Mouse (Mus musculus): ENCODE measurements around the gene Samd4b.

GRCm38 (mm10) chr7:28430512-28430911 is 167.4 kb downstream of the Samd4b start:
- no peak for TF ChIP-seq POLR2A (IDR thresholded peaks at IDR 0.05; ENCODE audit: borderline replicate concordance, insufficient read depth, low read length)
- no peak for TF ChIP-seq CTCF (IDR thresholded peaks at IDR 0.05; ENCODE audit: borderline replicate concordance, insufficient read depth, low read depth, low read length)
